Mouse (Mus musculus): ENCODE results near the gene Kat8.

The Kat8 gene

DNA sequence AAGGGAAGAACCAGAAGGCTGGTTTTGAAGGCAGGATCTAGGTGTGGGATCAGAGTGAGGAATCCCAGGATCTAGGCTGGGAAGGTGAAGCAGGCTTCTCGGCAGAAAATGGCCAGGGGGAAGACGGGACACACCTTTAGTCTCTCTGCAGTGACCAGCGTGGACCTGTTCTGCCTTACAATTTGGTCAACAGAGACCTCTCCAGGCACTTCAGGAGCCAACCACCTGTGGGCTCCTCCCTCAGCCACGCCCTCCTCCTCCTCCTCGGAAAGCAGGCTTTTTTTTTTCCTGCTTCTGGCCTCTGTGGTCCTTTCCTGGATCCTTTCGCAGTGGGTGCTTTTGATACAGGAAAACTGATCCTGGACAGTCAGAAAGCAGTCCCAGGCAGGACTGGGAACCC lies 17.6 kb downstream of the Kat8 start, which contains the start of gene Prss8:
TSS of gene Prss8 (minus strand) at position 182 of the 400 bp plus-strand sequence.
- CTCF ChIA-PET = interaction anchor here (0.5 kb wide), 1 partner anchor 66 kb away, joined by 4 read pairs; no protein-coding TSS in a partner anchor

- CTCF ChIA-PET = interaction anchor here (0.5 kb wide), 1 partner anchor 66 kb away, joined by 4 read pairs; no protein-coding TSS in a partner anchor
These were observed 18.3 kb downstream of the Kat8 start for GRCm38 (mm10) chr7:127930636-127931035.

DNA sequence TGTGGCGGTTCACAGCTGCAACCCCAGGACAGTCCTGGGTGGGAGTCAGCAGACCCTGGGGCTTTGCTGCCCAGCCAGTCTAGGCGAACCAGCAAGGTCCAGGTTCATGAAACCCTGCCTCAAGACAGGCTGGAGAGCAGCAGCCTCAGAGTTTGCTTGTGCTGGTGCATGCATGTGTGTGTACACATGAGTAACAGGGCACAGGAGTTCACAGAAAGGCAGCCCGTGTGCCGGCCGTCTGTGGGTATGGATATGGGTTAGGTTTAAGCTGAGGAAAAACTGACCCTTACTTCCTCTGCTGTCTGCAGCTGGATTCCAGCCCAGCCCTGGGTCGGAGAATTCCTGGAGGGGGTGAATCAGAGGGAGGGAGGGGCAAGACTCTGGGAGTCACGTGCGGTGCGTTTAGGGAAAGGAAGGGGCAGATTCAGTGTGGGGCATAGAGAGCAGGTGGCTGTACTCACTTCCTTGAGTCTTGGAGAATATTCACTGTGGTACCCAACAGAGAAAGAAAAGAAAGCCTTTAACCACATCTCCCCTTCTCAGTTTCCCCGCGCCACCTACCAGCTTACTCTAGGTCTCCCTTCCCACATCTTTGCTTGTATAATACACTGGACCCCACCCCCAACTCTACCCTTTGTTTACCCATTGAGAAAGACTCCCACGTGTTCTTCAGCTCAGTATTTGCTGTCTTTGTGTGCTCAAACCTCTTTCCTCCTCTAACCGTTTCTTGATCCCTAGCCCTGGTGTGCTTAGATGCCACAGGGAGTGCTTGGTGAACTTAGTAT lies 19.2 kb downstream of the Kat8 start:
- CTCF ChIA-PET = no interaction called here

- CTCF ChIA-PET = interaction anchor here (0.5 kb wide), 1 partner anchor 170 kb away, joined by 6 read pairs; no protein-coding TSS in a partner anchor
These were observed 20.1 kb downstream of the Kat8 start for GRCm38 (mm10) chr7:127932273-127933031.

- CTCF ChIA-PET = no interaction called here
These were observed 21.8 kb downstream of the Kat8 start for GRCm38 (mm10) chr7:127934075-127934474.

DNA sequence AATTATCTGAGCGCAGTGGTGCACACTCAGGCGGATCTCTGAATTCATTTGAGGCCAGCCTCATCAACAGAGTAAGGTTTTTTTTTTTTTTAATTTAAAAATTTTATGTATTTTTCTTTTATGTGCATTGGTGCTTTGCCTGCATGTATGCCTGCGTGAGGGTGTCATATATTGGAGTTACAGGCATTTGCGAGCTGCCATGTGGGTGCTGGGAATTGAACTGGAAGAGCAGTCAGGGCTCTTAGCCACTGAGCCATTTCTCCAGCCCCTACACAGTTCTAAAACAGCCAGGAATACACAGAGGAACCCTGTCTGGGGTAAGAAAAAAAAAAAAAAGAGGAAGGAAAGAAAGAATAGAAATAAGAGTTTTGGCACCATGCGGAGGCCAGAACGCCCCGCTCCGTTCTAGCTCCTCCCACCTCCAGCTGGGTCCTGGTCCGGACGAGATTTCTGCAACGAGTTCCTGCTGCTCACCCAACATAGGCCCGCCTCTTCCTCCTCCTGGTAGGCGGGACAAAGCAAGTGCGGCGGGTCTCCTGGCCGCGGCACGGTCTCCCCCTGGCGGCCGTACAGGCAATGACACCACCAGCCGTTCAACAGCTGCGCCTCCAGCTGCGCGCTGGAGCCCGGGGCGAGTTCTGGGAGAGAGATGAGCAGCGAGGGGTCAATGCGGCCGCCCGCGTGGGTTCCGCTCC lies 22.9 kb downstream of the Kat8 start:
- CTCF ChIA-PET = no interaction called here

DNA sequence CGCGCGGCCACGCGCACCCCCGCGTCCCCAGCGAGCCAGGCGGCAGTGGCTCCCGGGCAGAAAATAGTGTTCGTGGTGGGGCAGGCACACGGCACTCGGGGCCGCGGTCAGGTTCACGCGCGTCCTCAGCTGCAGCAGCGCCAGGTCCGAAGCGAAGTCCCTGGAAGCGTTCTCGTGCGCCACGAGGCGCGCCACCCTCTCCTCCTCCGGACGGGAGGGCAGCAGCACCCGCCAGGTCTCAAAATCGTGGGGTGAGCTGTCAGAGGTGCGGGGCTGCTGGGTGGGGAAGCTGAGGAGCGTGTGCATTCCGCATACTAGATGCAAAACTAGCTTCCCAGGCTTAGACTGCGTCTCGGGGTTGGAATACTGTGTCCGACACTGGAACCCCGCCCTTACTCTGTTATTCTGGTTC lies 23.4 kb downstream of the Kat8 start:
- CTCF ChIA-PET = interaction anchor here (0.8 to 1.4 kb wide), 2 partner anchors 16 to 104 kb away, joined by 3 to 6 read pairs; no protein-coding TSS in a partner anchor

GRCm38 (mm10) chr7:127936216-127936884 lies 24.0 kb downstream of the Kat8 start:
- CTCF ChIA-PET = interaction anchor here (0.8 to 1.4 kb wide), 2 partner anchors 17 to 105 kb away, joined by 3 to 6 read pairs; no protein-coding TSS in a partner anchor

DNA sequence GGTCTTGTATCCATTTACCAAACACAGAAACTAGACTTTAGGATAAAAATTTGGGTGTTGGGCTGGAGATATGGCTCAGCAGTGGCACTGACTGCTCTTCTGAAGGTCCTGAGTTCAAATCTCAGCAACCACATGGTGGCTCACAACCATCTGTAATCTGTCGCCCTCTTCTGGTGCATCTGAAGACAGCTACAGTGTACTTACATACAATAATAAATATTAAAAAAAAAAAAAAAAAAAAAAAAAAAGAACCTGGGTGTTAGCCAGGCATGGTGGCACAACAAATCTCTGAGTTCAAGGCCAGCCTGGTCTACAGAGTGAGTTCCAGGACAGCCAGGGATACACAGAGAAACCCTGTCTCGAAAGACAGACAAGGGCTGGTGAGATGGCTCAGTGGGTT lies 29.8 kb downstream of the Kat8 start:
- CTCF ChIA-PET = interaction anchor here (0.6 kb wide), 2 partner anchors 92 to 254 kb away, joined by 4 to 5 read pairs; no protein-coding TSS in a partner anchor

- CTCF ChIA-PET = no interaction called here
These were observed 32.3 kb downstream of the Kat8 start for GRCm38 (mm10) chr7:127944614-127945013.

DNA sequence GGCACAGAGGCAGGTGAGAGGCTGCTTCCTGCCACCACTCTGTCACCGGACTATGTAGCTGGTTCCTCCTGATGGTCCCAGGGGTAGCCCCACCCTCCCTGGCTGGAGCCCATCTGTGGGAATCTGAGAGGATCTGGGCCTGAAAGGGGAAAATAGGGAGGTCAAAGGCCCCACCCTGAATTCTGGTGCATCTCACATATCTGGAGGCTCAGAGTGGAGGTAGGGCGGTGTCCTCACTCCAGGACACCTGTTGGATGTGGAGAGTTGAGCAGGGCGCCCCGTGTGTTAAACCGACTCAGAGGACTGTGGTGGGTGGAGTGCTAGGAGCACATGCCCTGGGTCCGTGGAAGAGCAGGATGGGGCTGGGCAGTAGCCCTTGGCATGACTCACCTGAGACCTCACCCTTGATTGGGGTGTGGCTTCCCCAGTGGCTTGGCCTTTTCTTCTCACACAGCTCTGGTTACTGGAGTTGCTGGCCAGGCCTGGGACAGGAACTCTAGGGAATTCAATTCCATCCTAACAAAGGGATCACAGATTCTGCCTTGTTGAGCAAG lies 34.2 kb downstream of the Kat8 start, which contains the start of gene Prss36:
TSS of gene Prss36 (minus strand) at position 256 of the 554 bp plus-strand sequence.
- CTCF ChIA-PET = no interaction called here

DNA sequence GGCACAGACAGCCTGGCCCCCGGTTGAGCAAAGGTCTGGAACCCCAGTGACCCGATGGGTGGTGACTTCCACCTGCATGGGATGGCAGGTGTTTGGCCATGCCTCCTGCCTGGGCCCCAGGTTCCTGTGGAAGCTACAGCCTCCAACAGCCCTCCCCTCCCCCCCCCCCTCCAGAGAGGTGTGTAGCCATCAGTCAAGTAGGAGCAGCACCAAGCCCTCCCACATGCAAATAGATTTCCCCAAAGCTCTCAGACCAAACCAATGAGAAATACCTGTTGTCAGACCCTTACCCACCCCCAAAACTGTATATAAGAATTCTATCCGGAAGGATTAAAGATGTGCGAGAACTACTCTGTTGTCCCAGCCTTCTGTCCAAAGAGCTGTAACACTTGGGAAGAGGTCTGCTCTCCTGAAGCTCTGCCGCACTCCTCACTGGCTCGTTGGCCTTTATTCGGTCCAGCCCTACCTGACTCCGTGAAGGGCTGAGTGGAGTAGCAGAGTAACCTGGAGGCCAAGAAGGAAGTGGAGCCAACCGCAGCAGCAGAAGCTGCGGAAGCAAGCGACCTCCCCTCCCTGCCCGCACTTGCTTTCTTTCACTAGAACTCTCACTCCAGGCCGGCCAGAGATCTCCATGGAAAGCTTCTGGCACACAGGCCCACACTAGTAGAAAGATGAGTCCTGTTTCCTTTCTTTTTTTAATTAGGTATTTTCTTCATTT lies 40.7 kb downstream of the Kat8 start:
- CTCF ChIA-PET = interaction anchor here (0.6 kb wide), 1 partner anchor 771 kb away, joined by 10 read pairs; no protein-coding TSS in a partner anchor

DNA sequence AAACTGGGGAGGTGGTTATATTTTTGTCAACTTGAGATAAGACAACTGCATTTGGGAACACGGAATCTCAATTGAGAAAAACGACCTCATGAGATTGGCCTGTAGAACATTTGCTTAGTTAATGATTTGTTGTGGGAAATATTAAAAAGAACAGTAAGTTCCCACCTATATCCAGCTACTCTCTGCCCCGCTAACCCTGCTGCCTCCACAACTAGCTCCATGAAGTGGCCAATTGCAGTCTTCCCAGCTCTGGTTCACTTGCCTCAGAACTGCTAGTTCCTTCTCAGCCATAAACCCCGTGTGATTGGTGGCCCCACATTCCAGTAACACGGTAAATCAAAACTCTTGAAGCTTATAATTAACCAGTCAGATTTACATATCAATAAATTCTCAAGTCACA lies 47.0 kb downstream of the Kat8 start:
- CTCF ChIA-PET = interaction anchor here (0.6 kb wide), 2 partner anchors 26 to 158 kb away, joined by 3 to 8 read pairs; no protein-coding TSS in a partner anchor

GRCm38 (mm10) chr7:127966371-127966918 lies 54.1 kb downstream of the Kat8 start:
- CTCF ChIA-PET = interaction anchor here (0.7 kb wide), 2 partner anchors 72 to 1590 kb away, joined by 4 to 14 read pairs; no protein-coding TSS in a partner anchor

GRCm38 (mm10) chr7:127967004-127967921 lies 54.9 kb downstream of the Kat8 start, which contains the start of gene Fus:
Fus (plus strand) TSS chr7:127967457.
- CTCF ChIA-PET = interaction anchor here (0.6 to 0.7 kb wide), 2 partner anchors 76 to 101 kb away, joined by 6 to 7 read pairs; no protein-coding TSS in a partner anchor

- CTCF ChIA-PET = interaction anchor here (0.6 to 0.7 kb wide), 4 partner anchors 25 to 582 kb away, joined by 3 to 7 read pairs (median 6); no protein-coding TSS in a partner anchor
These were observed 55.9 kb downstream of the Kat8 start for GRCm38 (mm10) chr7:127967922-127968828.

- CTCF ChIA-PET = no interaction called here
These were observed 62.2 kb downstream of the Kat8 start for GRCm38 (mm10) chr7:127974413-127974930.
